Mouse (Mus musculus) C2C12 (cell line): ENCODE data around the gene Ranbp3.

ENCODE experiments used
- CEBPB ChIP-seq: IDR thresholded peaks from one replicate; pipeline ENCODE4 v1.6.1; 2011; ENCODE audit warnings: low read depth, mild to moderate bottlenecking, control low read depth, moderate library complexity
- MYOD1 ChIP-seq: IDR thresholded peaks from one replicate; pipeline ENCODE4 v1.6.1; 2011; ENCODE audit warnings: low read depth; ENCODE audit not compliant: control insufficient read depth, insufficient read length
- MYOG ChIP-seq: IDR thresholded peaks from one replicate; pipeline ENCODE4 v1.6.1; 2011; ENCODE audit not compliant: control insufficient read depth, insufficient read length; ENCODE audit errors: extremely low read depth

GRCm38 (mm10) chr17:56709708-56710107, 36.6 kb downstream of the Ranbp3 start:
- TF ChIP-seq MYOD1 (no peak), CEBPB (no peak), MYOG (no peak)
